Mouse (Mus musculus): ENCODE data around the gene Fasn. TPM values are rescaled to one million over a fixed set of nuclear protein-coding genes. Genes with fewer than 3 reads are reported as not detected.
"Not testable (repeated sequence)": the region's sequence is repeated elsewhere in the genome, so short reads cannot be mapped to it uniquely, and the experiment has no call there.

Gene Fasn
- total and polyA plus RNA-seq, 2 experiments from 2014 or later, result 75.6 to 364 TPM

GRCm38 (mm10) chr11:120798244-120798643 is 26.1 kb downstream of the Fasn start:
- Histone ChIP-seq H3K27ac (ENCODE audit: low read depth, low read length) (no peak overlapping the region), H3K4me1 (ENCODE audit: insufficient read depth) (peaks cover 6% of the 10 kb centered on the region), H3K9me3 (ENCODE audit: low read length) (no peaks in the 10 kb centered on the region), H3K36me3 (ENCODE audit: insufficient read depth) (peaks cover 9% of the 10 kb centered on the region), H3K9ac (no peak overlapping the region), H3K4me2 (ENCODE audit: low read depth) (no peak overlapping the region), H3K27me3 (ENCODE audit: insufficient read depth, low read length) (no peaks in the 10 kb centered on the region), H3K4me3 (ENCODE audit: low read depth, low read length) (no peak overlapping the region)
- DNase-seq, result no peak
- TF ChIP-seq CTCF (IDR thresholded peaks at IDR 0.05; ENCODE audit: low read depth), result no peak
- 88% methylated on average over 3 of the region's 3 CpGs for WGBS
- no peak for ATAC-seq

- no peak; the same call in 1 of the 2 replicates for ATAC-seq
- peak overlapping the region; percentile 83 for H3K27ac ChIP-seq (ENCODE audit: low read depth, low read length)
- H3K4me1 ChIP-seq (ENCODE audit: insufficient read depth), result peaks cover 6% of the 10 kb centered on the region
- no peaks in the 10 kb centered on the region for H3K9me3 ChIP-seq (ENCODE audit: low read length)
- H3K36me3 ChIP-seq (ENCODE audit: insufficient read depth), result peaks cover 25% of the 10 kb centered on the region
- H3K4me2 ChIP-seq (ENCODE audit: low read depth), result peak overlapping the region; percentile 94
- no peaks in the 10 kb centered on the region for H3K27me3 ChIP-seq (ENCODE audit: insufficient read depth, low read length)
- peak overlapping the region; percentile 73 for H3K4me3 ChIP-seq (ENCODE audit: low read depth, low read length)
- no peak for DNase-seq
- no peak for TF ChIP-seq CTCF (IDR thresholded peaks at IDR 0.05; ENCODE audit: low read depth)
- H3K9ac ChIP-seq, result peak overlapping the region; percentile 83
- WGBS, result 20% methylated on average over 8 of the region's 8 CpGs
Measured at GRCm38 (mm10) chr11:120796614-120796946, 27.8 kb downstream of the Fasn start.

- Histone ChIP-seq H3K27me3 (ENCODE audit: insufficient read depth, low read length) (no peaks in the 10 kb centered on the region), H3K4me1 (ENCODE audit: insufficient read depth) (peaks cover 6% of the 10 kb centered on the region), H3K27ac (ENCODE audit: low read depth, low read length) (peak within 1 kb of the TSS; percentile 83), H3K4me3 (ENCODE audit: low read depth, low read length) (peak within 1 kb of the TSS; percentile 73), H3K9me3 (ENCODE audit: low read length) (no peaks in the 10 kb centered on the region), H3K9ac (peak within 1 kb of the TSS; percentile 83), H3K4me2 (ENCODE audit: low read depth) (peak within 1 kb of the TSS; percentile 94), H3K36me3 (ENCODE audit: insufficient read depth) (peaks cover 31% of the 10 kb centered on the region)
- 0 out of 2 replicates have a peak, but pooled peaks have one; percentile 9 for TF ChIP-seq CTCF (IDR thresholded peaks at IDR 0.05; ENCODE audit: low read depth)
- ATAC-seq (peak; percentile 95), DNase-seq (peak; percentile 99)
- WGBS, result 4% methylated on average over 59 of the region's 59 CpGs
Measured at GRCm38 (mm10) chr11:120795756-120796613, 28.4 kb downstream of the Fasn start, which contains the start of gene Dus1l. Gene Dus1l, minus strand, starts transcription at chr11:120796403.

- Histone ChIP-seq H3K9ac (no peak overlapping the region), H3K36me3 (ENCODE audit: insufficient read depth) (peaks cover 59% of the 10 kb centered on the region), H3K4me1 (ENCODE audit: insufficient read depth) (peaks cover 6% of the 10 kb centered on the region), H3K4me2 (ENCODE audit: low read depth) (no peak overlapping the region), H3K9me3 (ENCODE audit: low read length) (no peaks in the 10 kb centered on the region), H3K4me3 (ENCODE audit: low read depth, low read length) (no peak overlapping the region), H3K27ac (ENCODE audit: low read depth, low read length) (no peak overlapping the region), H3K27me3 (ENCODE audit: insufficient read depth, low read length) (no peaks in the 10 kb centered on the region)
- WGBS, result 96% methylated on average over 9 of the region's 9 CpGs
- no peak for DNase-seq
- TF ChIP-seq CTCF (IDR thresholded peaks at IDR 0.05; ENCODE audit: low read depth), result no peak
- ATAC-seq, result no peak
Measured at GRCm38 (mm10) chr11:120792652-120793051, 31.7 kb downstream of the Fasn start.

GRCm38 (mm10) chr11:120789810-120790209 is 34.5 kb downstream of the Fasn start:
- no peak overlapping the region for H3K9ac ChIP-seq
- peaks cover 6% of the 10 kb centered on the region for H3K4me1 ChIP-seq (ENCODE audit: insufficient read depth)
- H3K4me3 ChIP-seq (ENCODE audit: low read depth, low read length), result no peak overlapping the region
- DNase-seq (no peak), ATAC-seq (peak; percentile 50; the same call in 1 of the 2 replicates)
- 91% methylated on average over 3 of the region's 3 CpGs for WGBS
- no peak overlapping the region for H3K27ac ChIP-seq (ENCODE audit: low read depth, low read length)
- TF ChIP-seq CTCF (IDR thresholded peaks at IDR 0.05; ENCODE audit: low read depth), result 0 out of 2 replicates have a peak, but pooled peaks have one; percentile 3
- peaks cover 79% of the 10 kb centered on the region for H3K36me3 ChIP-seq (ENCODE audit: insufficient read depth)
- no peaks in the 10 kb centered on the region for H3K27me3 ChIP-seq (ENCODE audit: insufficient read depth, low read length)
- no peaks in the 10 kb centered on the region for H3K9me3 ChIP-seq (ENCODE audit: low read length)
- no peak overlapping the region for H3K4me2 ChIP-seq (ENCODE audit: low read depth)

- Histone ChIP-seq H3K27ac (ENCODE audit: low read depth, low read length) (no peak overlapping the region), H3K4me2 (ENCODE audit: low read depth) (no peak overlapping the region), H3K36me3 (ENCODE audit: insufficient read depth) (peaks cover 79% of the 10 kb centered on the region), H3K9ac (no peak overlapping the region), H3K4me1 (ENCODE audit: insufficient read depth) (peaks cover 6% of the 10 kb centered on the region), H3K9me3 (ENCODE audit: low read length) (no peaks in the 10 kb centered on the region), H3K4me3 (ENCODE audit: low read depth, low read length) (no peak overlapping the region), H3K27me3 (ENCODE audit: insufficient read depth, low read length) (no peaks in the 10 kb centered on the region)
- no peak for TF ChIP-seq CTCF (IDR thresholded peaks at IDR 0.05; ENCODE audit: low read depth)
- ATAC-seq (no peak), DNase-seq (no peak)
- WGBS, result 91% methylated on average over 4 of the region's 4 CpGs
Measured at GRCm38 (mm10) chr11:120789355-120789754, 35.0 kb downstream of the Fasn start.

- not testable (repeated sequence) for DNase-seq; ATAC-seq; H3K4me2 ChIP-seq (ENCODE audit: low read depth); H3K27me3 ChIP-seq (ENCODE audit: insufficient read depth, low read length); H3K9me3 ChIP-seq (ENCODE audit: low read length); H3K27ac ChIP-seq (ENCODE audit: low read depth, low read length); H3K4me3 ChIP-seq (ENCODE audit: low read depth, low read length); H3K9ac ChIP-seq; H3K4me1 ChIP-seq (ENCODE audit: insufficient read depth)
- WGBS, result 85% methylated on average over 9 of the region's 10 CpGs
- H3K36me3 ChIP-seq (ENCODE audit: insufficient read depth), result peaks cover 73% of the 10 kb centered on the region
Measured at GRCm38 (mm10) chr11:120788460-120788859, 35.9 kb downstream of the Fasn start.

Measured in forebrain, postnatal 0 days (tissue).